Mouse (Mus musculus) midbrain, postnatal 0 days (tissue): ENCODE measurements around the gene Crb2. TPM values are rescaled to one million over a fixed set of nuclear protein-coding genes. Genes with fewer than 3 reads are reported as not detected.
A peak's percentile ranks its signal among the peaks of the same experiment; 100 is the strongest.

Experiments used
- ATAC-seq: fragments of 200-750 bp; cut with Nextera tagmentation; 2 replicates; pipeline ENCODE4 v1.8.0; 2017; ENCODE audit warnings: moderate number of reproducible peaks, mild to moderate bottlenecking, moderate TSS enrichment, moderate library complexity; ENCODE audit not compliant: low FRiP score
- DNase-seq: peaks from one replicate; pipeline ENCODE4 v3.0.0-alpha.2; 2015; ENCODE audit warnings: low spot score
- H3K27ac ChIP-seq: fragments of 300-500 bp; sonication (generic); 2 replicates; pipeline ENCODE4 v1.5.1; 2014; ENCODE audit warnings: low read depth, mild to moderate bottlenecking, low read length, mixed read lengths
- H3K27me3 ChIP-seq: fragments of 300-500 bp; sonication (generic); 2 replicates; pipeline ENCODE4 v1.6.1; 2014; ENCODE audit warnings: low read length, control low read depth, mixed read lengths; ENCODE audit not compliant: insufficient read depth
- H3K36me3 ChIP-seq: fragments of 300-500 bp; sonication (generic); 2 replicates; pipeline ENCODE4 v1.6.1; 2014; ENCODE audit warnings: low read length, control low read depth, mixed read lengths; ENCODE audit not compliant: insufficient read depth
- H3K4me1 ChIP-seq: fragments of 300-500 bp; sonication (generic); 2 replicates; pipeline ENCODE4 v1.6.1; 2014; ENCODE audit warnings: mild to moderate bottlenecking, control low read depth, antibody characterized with exemption, low read length, mixed read lengths; ENCODE audit not compliant: insufficient read depth
- H3K4me2 ChIP-seq: fragments of 300-500 bp; sonication (generic); 2 replicates; pipeline ENCODE4 v1.6.1; 2014; ENCODE audit warnings: low read depth, mild to moderate bottlenecking, low read length, mixed read lengths; ENCODE audit not compliant: poor library complexity, severe bottlenecking
- H3K4me3 ChIP-seq: fragments of 300-500 bp; sonication (generic); 2 replicates; pipeline ENCODE4 v1.5.1; 2014; ENCODE audit warnings: low read depth, mild to moderate bottlenecking, low read length, moderate library complexity
- H3K9ac ChIP-seq: fragments of 300-500 bp; sonication (generic); replicated peaks from 2 replicates; pipeline ENCODE4 v1.6.1; 2014; ENCODE audit warnings: mild to moderate bottlenecking, low read length, moderate library complexity, mixed read lengths; ENCODE audit not compliant: poor library complexity, severe bottlenecking
- H3K9me3 ChIP-seq: fragments of 300-500 bp; sonication (generic); 2 replicates; pipeline ENCODE4 v1.6.1; 2016; ENCODE audit warnings: low read length, control low read depth
- CTCF ChIP-seq: IDR thresholded peaks from 2 replicates; pipeline ENCODE4 v1.5.1; 2016; ENCODE audit warnings: antibody characterized with exemption, mild to moderate bottlenecking
- WGBS: fragments of 180-500 bp; shearing (Covaris S2); extraction: QIAGEN DNeasy Blood & Tissue Kit; methylation state at CpG from one replicate; pipeline ENCODE4 v1.1.7; 2014; 5-methylcytosine and 5-hydroxymethylcytosine counted together
- polyA plus RNA-seq: library from polyadenylated mRNA; unstranded; fragments of >200 nt; fragmentation: Nextera tagmentation; extraction: Ambion mirVana; gene quantifications from 2 replicates; pipeline ENCODE4 v1.2.1, GENCODE M21; 2015
- total RNA-seq: library from RNA; depleted of rRNA; stranded (reverse); fragments of >200 nt; gene quantifications from 2 replicates; pipeline ENCODE4 v1.2.3, GENCODE M21; 2014

The Crb2 gene
- total and polyA plus RNA-seq, 2 experiments from 2014 or later: 1.7 to 4.8 TPM

DNA sequence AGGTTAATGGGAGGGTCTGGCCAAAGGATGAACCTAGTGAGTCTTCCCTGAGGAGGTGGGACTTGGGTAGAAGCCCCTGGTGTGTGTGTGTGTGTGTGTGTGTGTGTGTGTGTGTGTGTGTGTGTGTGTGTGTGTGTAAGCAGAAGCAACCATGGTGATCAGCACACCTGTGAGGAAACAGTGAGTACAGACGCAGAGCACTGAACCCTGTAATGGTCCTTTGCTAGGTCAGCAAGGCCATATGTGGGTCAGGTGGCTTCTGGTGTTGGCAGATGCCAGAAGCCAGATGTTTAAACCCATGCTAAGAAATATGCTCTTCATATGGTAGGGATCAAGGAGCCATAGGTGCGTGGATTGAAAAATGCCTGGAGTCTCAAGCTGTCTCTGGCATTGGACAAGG is 11.5 kb upstream of the Crb2 start:
- no peak for DNase-seq
- 97% methylated on average over 2 of the region's 2 CpGs for WGBS
- peaks cover 15% of the 10 kb centered on the region for H3K4me1 ChIP-seq

DNA sequence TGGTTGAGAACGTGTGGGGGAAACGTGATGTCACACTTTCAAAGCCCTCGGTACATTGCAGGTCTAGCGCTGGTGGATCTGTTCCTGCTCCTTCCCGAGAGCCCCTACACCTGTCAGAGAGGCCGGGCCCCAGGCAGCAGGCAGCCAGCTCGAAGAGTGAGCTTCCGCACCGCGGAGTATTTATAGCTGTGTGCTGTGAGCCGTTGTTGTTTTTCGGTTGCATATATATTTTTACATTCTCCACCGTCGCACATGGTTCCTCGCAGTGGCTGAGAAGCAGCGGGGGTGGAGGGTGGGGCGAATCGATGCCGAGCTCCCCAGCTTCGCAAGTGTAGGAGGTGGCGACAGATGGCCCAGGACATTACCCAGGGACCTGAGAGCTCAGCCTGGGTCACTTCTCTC is 11.0 kb upstream of the Crb2 start:
- H3K36me3 ChIP-seq: no peaks in the 10 kb centered on the region
- H3K4me3 ChIP-seq: no peak overlapping the region
- no peak overlapping the region for H3K4me2 ChIP-seq
- no peak overlapping the region for H3K9ac ChIP-seq
- no peak overlapping the region for H3K27ac ChIP-seq
- no peak for DNase-seq
- ATAC-seq: no peak
- no peak for TF ChIP-seq CTCF
- WGBS: 29% methylated on average over 21 of the region's 21 CpGs
- H3K9me3 ChIP-seq: no peaks in the 10 kb centered on the region
- H3K4me1 ChIP-seq: peaks cover 15% of the 10 kb centered on the region
- no peaks in the 10 kb centered on the region for H3K27me3 ChIP-seq

More for the DNA sequence above, 11.5 kb upstream of the Crb2 start:
- no peak for ATAC-seq
- H3K27me3 ChIP-seq: no peaks in the 10 kb centered on the region
- H3K9me3 ChIP-seq: no peaks in the 10 kb centered on the region
- no peak overlapping the region for H3K4me2 ChIP-seq
- no peak overlapping the region for H3K9ac ChIP-seq
- H3K4me3 ChIP-seq: no peak overlapping the region
- H3K36me3 ChIP-seq: no peaks in the 10 kb centered on the region
- TF ChIP-seq CTCF: no peak
- no peak overlapping the region for H3K27ac ChIP-seq

DNA sequence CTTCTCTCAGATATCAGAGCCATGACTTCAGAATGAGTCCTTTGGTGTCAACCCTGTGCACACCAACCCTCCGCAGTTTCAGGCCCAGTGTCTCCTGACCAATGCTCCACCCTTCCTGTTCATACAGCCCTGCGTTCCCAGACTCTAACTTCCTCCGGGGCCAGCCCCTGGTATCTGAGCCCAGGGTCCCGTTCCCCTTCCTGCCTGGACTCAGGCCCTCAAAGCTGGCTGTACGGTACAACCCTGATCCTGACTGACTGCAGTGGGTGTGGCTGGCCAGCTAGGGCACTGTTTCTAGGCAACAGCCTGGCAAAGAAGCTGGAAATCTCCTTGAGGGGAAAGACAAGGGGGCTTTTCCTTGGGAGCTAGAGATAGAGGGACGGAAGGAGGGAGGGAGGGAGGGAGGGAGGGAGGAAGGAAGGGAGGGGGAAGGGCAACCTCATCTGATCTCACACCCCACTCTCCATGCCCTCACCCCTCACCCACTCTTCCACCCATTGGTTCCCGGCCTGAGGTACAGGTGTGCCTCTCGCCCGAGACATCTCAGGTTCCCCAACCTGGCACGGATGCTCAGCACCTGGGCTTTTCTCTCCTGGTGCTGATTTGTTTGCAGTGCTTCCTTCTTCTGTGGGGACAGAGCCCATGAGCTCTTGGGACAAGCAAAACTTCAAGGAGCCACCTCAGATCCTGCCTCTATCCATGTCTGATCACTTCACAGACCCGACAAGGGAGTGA is 9.9 kb upstream of the Crb2 start:
- ATAC-seq: no peak
- Histone ChIP-seq H3K27me3 (no peaks in the 10 kb centered on the region), H3K36me3 (no peaks in the 10 kb centered on the region), H3K9ac (no peak overlapping the region), H3K9me3 (no peaks in the 10 kb centered on the region), H3K4me3 (no peak overlapping the region), H3K4me1 (peaks cover 18% of the 10 kb centered on the region), H3K4me2 (no peak overlapping the region), H3K27ac (no peak overlapping the region)
- peak; percentile 37 for DNase-seq
- 42% methylated on average over 10 of the region's 11 CpGs for WGBS
- no peak for TF ChIP-seq CTCF

DNA sequence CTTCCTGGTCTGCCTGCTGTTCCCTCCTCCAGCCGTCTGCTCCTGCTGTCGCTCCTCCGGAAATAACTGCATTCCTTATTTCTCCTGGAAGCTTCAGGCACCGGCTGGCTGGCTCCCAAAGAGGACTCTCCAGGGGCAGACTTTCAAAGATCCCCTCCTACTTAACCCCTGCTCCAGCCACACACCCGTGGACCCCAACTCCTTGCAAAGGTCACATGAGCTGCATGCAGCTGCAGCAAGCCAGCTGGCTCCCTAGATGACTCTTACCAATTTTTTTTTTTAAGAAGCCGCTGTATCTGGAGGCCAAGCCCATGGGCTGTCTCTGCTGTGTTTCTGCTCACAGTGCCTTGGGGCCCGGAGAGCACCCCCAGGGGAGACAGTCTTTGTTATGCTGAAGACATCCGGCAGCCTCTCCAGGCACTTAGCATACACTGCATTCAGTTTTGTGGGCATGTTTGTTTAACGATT is 8.9 kb upstream of the Crb2 start:
- H3K4me2 ChIP-seq: no peak overlapping the region
- no peak overlapping the region for H3K27ac ChIP-seq
- no peak overlapping the region for H3K4me3 ChIP-seq
- DNase-seq (no peak), ATAC-seq (no peak)
- WGBS: 8% methylated on average over 9 of the region's 9 CpGs
- peaks cover 18% of the 10 kb centered on the region for H3K4me1 ChIP-seq
- TF ChIP-seq CTCF: no peak
- H3K27me3 ChIP-seq: no peaks in the 10 kb centered on the region
- no peak overlapping the region for H3K9ac ChIP-seq
- no peaks in the 10 kb centered on the region for H3K36me3 ChIP-seq
- H3K9me3 ChIP-seq: no peaks in the 10 kb centered on the region

DNA sequence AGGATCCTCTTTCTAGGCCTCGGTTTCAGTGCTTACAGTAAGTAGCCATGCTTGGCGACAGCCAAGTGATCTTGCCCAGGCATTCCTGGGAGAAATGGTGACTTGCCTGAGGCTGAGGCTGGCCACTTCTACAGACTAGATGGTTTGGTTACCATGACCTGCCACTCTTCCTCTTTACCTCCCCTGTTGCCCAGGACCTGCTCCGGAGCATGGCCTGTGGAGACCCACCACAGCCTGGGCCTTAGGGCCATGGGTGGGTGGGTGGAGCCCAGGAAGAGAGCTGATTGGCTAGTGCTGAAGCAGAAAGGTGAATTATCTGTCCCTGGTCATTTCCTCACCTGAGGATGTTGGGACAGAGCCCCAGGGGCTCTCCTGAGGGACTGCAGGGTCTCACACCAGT is 8.3 kb upstream of the Crb2 start:
- H3K4me3 ChIP-seq: no peak overlapping the region
- H3K27ac ChIP-seq: no peak overlapping the region
- H3K4me1 ChIP-seq: peaks cover 18% of the 10 kb centered on the region
- 65% methylated on average over 3 of the region's 3 CpGs for WGBS
- ATAC-seq: no peak
- H3K36me3 ChIP-seq: no peaks in the 10 kb centered on the region
- H3K4me2 ChIP-seq: no peak overlapping the region
- TF ChIP-seq CTCF: no peak
- no peak overlapping the region for H3K9ac ChIP-seq
- no peak for DNase-seq
- H3K9me3 ChIP-seq: no peaks in the 10 kb centered on the region
- H3K27me3 ChIP-seq: no peaks in the 10 kb centered on the region

DNA sequence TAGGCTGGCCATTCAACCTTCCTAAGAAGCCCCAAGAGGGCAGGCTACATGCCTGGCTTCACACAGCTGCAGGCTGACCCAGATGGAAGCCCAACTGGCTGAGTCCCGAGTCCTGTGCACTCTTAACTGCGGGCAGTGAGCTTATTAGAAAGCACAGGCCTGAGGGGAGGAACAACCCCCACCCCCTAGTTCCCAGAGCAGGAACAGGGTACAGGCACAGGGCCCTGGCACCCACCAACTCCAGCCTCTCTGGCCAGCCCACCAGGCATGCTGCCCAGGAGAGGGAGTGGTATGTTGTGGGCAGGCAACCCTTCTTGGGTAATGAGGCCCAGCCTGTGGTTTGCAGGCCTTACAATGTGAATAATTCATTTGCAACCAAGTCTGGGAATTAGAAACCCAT is 7.1 kb upstream of the Crb2 start:
- 36% methylated on average over 2 of the region's 2 CpGs for WGBS
- H3K27me3 ChIP-seq: no peaks in the 10 kb centered on the region
- TF ChIP-seq CTCF: no peak
- ATAC-seq: 0 out of 2 replicates have a peak, but pooled peaks have one; percentile 35
- no peak overlapping the region for H3K4me3 ChIP-seq
- no peak overlapping the region for H3K9ac ChIP-seq
- H3K9me3 ChIP-seq: no peaks in the 10 kb centered on the region
- no peak overlapping the region for H3K27ac ChIP-seq
- DNase-seq: peak; percentile 67
- peaks cover 18% of the 10 kb centered on the region for H3K4me1 ChIP-seq
- no peak overlapping the region for H3K4me2 ChIP-seq
- no peaks in the 10 kb centered on the region for H3K36me3 ChIP-seq
